Mouse (Mus musculus) erythroid progenitor cell, adult 5-6 weeks (primary cell): Measurements from ENCODE around the gene Spns2. TPM values are rescaled to one million over a fixed set of nuclear protein-coding genes. Genes with fewer than 3 reads are reported as not detected.

Source experiments
- ATAC-seq: replicated peaks from 2 replicates; pipeline ENCODE4 v1.8.0; 2016; ENCODE audit warnings: moderate number of reproducible peaks, mild to moderate bottlenecking, moderate TSS enrichment, inconsistent platforms; ENCODE audit not compliant: poor library complexity, low FRiP score, severe bottlenecking
- total RNA-seq, 2 experiments: library from RNA; stranded (forward) in 1 of 2; stranded (reverse) in 1 of 2; fragments of 150-400 nt in 1 of 2; fragments of 186-747, 209-891 nt in 1 of 2; gene quantifications; 2 replicates each; pipeline versions ENCODE4 v1.2.3 to v1.2.4; 2015 to 2017; ENCODE audit warnings: low replicate concordance in 2 of 2

Spns2 gene
- total RNA-seq, 2 experiments from 2014 or later, result 5.0 TPM; not detected in 1

DNA sequence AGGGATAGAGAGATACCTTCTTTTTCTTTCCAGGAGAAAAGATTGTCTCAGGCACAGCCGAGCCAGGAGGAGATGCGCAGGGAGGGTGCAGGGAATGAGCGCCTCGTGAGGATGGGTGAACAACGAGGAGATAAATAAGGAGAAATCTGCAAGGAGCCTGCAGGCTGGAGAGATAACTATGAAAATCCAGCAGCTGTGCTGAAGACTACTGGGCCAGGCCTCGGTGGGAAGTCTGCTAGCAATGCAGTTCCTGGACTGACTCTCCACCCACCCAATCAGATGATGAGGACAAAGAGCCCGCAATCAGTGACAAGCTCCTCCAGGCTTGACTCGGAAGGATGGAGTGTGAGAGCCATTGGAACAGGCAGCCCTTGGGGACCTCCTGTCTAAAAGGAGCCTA, 12.5 kb upstream of the Spns2 start:
- ATAC-seq, result no peak

DNA sequence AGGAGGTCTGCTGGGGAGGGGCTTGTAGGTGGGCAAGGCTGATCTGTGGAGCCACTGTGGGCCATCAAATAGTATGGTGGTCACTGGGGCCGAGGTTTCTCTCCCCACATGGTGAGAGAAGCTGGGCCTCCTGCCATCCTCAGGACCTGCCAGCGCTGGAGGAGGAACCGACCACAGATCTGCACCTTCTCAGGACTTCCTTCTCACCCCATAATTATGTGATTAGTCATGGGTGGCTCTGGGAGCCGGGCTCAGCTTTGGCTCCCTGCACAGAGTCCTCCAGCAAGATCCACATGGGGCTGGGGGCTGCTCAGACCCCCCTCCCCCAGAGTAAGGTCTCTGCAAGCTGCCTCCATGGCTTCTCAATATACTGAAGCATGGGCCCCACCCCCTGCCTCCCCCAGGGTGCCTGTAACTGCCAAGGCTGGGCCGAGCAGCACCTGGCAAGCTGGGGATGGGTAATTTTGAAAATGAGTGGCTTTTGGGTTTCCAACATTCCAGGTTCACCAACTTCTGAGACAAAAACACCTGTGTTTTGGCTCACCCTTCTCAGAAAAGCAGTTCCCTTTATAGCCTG, 11.8 kb upstream of the Spns2 start:
- ATAC-seq, result no peak

DNA sequence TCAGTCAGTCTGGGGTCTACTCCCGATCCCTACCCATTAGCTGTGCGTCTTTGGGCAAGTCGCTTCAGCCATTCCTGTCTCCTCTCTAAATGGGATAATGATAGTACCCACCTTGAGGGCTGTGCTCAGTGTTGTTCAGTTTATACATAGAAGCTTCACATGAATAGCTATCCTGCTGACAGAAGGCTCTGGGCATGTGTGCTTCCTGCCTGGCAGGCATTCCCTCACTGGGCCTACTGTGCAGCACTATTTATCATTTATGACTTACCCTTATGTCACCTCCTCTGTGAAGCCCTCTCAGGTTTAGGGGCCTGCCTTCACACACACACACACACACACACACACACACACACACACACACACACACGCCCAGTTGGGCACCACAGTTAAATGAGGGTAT, 10.4 kb upstream of the Spns2 start:
- no peak for ATAC-seq

DNA sequence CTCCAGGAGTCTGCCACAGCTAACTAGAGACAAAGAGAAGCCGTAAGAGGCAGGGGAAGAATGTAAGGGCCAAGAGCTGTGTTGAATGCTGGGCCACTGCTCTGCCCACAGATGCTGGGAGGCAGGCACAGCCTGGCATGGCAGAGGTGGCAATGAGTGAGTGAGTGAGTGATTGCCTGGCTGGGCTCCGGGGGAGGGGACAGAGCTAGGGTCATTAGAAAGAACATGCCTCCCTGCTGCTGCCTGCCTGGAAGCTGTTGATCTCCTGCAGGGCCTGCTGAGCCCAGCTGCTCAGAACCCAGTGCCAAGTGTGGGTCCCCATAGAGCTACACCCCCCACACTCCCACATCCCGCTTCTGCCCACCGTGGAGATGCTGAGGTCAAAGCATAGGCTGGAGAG, 7.7 kb upstream of the Spns2 start:
- ATAC-seq, result no peak

DNA sequence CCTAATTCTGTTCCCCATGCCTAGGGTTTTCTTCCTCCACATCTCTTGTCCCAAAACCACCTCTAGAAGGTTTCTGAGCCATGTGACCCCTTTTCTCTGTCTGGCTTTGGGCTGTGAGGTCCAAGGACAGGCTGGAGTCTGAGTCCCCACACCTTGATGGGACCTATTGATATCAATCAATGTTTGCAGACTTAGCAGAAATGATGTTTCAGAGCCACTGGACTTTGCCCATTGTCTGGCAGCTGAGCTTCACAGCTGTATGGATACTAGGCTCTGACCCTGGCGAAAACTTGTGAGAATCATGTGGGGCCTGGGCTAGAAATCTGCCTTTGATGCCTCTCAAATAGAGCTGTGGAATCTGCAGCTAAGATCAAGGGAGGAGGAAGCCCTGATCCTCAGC, 7.1 kb upstream of the Spns2 start:
- no peak for ATAC-seq

DNA sequence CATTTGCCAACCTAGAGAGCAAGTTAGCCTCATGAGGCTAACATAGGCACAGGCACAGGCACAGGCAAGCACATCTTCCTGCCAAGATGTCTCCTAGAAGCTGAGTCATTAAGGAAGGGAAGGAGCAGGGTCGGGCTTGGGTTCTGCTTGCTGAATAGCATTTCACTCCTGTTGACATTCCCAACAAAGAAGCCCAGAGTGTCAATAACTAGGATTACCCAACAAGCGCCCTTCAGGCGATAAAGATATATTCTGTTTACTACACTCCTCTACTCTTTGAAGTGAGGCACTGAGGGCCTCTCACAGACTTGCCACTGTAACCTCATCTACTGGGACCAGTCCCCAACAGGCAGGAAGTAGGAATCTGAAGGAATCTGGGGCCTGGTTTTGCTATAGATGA, 6.4 kb upstream of the Spns2 start:
- ATAC-seq, result no peak

DNA sequence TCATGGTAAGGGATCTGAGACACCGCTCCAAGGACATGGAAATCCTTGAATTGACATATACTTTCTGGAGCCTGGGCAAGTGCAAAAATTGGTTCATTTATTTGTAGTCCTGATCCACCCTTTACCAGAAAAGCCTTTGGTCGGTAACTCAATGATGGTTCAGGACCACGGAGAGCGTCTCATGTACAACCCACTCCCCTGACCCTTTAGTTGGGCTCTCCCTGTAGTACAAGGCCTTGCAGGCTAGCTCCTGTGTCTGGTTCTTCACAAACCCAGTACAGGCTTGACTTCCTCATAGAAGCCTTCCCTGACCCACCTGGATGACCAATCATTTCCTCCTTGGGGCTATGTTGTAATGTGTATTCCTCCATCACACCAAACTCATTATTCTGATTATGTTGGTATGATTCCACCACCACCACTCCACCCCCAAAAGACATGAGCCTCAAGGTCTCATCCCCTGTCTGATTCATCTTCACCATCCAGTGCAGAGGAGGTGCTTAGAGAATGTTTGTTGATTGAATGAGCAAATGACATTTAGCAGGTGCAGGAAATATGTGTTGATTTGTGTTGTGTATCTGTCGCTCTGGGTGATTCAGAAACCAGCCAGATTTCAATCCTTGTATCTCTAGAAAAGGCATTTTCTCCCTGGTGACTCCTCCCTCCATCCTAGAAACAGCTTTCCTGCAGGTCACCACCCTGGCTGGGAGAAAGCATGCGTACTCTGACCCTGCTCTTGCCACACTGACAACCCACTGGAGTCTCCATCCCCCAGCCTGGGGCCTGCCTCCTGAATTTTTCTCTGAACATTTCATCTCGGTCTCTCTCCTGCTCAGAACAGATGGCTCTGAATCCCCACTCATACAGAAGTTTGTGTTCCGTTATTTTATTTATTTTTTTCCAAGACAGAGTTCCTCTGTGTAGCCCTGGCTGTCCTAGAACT, 4.6 kb upstream of the Spns2 start:
- no peak for ATAC-seq

DNA sequence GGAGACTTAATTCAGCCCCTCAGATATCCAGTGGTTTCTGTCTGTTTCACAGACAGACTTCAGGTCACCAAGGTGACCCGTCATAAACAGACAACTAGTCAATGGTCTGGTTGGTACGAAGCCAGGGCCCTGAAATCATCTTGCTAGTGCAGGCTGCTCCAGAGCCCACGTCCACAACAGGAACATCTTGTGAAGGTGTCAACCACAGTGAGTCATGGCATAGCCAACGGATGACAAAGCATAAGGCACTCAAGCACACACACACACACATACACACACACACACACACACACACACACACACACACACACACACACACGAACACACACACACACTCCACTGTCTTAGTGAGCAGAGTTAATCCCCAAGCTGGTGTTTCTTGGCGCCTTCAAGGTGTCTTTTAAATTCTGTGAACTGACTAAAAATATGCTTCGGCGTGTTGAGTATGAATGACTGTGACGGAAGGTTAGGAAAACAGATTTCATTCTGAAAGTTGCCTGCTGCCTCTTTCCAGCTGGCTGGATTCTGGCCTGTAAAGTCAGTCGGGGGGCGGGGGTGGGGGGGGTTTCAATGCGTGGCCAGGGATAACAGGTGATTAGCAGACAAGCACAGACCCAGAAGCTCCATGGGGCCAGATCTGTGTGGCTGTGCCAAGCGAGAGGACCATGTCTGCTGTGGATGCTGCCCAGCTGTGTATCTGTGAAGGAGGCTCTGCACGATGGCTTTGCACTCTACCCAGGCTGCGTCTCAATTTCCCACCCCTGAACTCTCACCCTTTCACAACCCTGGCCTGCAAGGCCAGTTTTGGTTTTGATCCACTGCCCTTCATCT, 1.6 kb upstream of the Spns2 start:
- no peak for ATAC-seq

DNA sequence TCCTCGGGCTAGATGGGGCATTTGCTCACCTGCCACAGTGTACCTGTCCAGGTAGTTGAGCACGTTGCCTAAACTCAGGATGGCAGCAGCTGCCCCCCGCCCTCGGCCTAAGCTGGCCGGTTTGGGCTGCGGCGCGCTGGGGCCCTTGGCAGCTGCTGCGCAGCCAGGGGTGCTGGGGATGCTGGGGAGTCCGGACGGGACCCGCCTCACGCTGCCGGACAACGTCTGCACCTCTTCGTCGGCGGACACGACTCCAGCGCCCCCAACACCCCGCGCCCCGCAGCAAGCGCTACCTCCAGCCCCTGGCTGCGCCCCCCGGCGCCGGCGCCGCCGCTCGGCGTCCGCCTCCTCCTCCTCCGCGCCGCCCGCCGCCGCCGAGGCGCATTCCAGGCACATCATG, 307 bp downstream of the Spns2 start:
- no peak for ATAC-seq

DNA sequence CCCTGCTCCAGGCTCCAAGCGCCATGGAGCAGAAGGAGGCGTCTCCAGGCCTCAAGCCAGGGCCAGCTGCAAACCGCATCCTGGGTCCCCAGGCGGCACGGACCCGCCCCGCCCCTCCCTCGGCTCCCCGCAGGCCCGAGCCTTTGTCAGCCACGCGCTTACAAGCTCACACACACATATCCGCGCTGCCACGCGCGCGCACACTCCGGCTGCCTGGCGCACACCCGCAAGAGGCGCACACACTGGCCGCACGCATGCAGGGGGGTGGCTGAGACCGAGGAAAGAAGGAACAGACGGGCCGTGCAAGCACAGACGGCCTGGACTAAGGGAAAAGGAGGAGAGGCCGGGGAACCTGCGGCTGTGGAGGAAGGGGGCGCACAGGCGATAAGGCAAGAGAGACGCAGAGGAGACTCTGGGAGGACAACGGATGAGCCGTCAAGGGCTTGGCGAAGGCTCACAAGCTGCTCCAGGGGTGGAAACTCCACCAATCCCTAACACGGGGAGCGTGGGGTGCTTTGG, 892 bp downstream of the Spns2 start:
- no peak for ATAC-seq

DNA sequence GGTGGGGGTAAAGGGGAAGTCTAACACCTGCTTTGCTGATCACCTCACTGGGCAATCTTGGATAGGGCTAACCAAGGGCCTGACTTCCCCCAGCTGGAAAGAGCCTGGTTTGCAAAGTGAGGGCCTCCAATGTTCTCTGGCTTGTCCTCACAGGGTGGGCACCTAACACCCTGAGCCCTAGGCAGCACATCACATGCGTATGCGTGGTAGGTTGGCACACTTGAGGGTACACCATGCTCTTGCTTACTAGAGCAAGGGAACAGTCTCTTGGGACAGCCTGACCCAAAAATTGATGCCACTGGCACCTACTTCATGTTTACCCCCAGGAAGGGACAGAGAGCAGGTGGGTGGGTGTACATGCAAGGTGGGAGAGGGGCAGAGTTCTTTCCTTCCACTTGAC, 2.0 kb downstream of the Spns2 start:
- ATAC-seq, result no peak

DNA sequence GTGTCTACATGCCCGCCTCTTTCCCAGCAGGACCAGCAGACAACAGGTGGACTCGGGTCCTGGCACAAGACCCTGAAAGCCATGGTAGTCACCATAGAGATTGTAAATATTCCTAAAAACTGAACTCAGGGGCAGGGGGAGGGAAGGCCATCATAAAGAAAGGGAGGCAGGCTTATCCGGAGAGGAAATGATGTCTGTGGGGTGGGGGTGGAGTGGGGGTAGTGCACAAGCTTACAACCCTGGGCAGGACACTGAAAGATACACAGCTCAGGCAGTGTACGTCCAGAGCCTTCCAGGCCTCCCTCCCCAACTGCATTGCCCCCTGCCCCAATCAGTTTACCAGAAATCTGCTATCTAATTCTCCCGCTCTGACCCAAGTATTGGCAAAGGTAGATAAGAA, 2.5 kb downstream of the Spns2 start:
- no peak for ATAC-seq

DNA sequence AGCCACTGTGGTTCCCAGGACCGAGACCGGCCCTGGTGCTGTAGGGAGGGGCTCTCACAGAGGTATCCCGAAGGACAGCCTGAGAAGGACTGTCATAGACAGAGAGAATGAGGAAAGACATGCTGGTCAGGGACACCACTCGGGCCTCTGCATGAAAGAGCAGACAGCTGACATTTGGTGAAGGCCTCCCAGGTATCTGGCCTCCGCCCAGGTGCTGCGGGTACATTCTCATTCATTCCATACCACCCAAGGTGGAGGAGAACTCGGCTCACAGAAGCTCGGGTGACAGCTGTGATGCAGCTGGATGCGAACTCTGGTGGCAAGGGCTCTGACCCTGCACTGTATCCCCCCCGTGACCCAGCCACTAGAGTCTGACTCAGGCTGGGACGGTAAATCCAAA, 3.7 kb downstream of the Spns2 start:
- no peak for ATAC-seq

DNA sequence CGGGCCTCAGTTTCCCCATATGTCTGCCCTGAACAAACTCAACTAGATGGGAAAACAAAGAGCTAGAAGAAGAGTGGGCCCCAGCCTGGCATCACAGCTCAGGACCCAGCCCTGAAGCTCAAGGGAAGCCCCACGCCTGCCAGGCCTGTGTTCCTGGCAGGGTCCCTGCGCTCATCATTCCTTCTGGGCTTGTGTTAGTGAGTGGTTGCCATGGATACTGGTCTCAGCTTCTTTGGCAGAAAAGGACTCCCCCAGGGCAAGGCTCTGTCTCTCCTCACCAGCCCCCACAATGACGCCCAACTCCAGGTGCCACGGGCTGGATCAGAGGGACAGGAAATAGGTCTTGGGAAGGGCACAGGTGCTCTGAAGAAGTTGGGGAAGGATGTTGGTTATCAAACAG, 4.5 kb downstream of the Spns2 start:
- ATAC-seq, result no peak

DNA sequence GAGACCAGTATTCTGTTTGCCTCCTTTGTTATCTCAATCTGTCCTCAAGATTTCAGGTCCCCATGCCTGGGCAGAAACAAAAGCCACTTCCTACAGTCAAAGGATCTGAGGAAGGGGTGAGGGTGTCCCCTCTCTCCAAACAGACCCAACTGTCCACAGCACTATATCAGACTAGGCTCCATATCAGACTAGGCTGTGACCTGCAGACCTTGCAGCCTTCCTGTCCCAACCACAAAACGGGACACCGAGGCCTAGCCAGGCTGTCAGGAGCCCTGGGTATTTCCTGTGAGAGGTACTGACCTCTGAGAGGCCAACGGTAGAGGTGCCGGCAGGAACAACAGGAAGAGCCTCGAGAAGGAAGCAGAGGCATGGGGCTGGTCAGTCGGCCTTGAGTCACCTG, 5.2 kb downstream of the Spns2 start:
- no peak for ATAC-seq

DNA sequence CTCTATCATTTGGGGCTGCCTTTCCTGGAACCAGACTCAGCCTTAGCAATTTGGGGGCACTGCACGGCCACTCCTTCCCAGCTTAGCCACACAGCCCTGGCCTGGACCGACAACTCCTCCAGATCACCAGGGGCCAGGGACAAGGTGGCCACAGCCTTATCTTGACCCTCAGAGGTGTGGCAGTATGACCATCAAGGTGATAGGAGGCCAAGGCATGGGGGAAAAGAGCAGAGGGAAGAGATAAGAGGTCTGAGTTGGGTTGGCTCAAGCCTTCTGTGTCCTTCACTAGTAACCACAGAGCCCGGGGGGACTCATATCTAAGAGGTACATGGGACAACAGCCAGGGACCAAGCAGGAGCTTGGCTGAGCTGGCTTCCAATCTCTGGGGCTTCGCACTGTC, 7.8 kb downstream of the Spns2 start:
- ATAC-seq, result peak; percentile 23; the same call in 1 of the 2 replicates

DNA sequence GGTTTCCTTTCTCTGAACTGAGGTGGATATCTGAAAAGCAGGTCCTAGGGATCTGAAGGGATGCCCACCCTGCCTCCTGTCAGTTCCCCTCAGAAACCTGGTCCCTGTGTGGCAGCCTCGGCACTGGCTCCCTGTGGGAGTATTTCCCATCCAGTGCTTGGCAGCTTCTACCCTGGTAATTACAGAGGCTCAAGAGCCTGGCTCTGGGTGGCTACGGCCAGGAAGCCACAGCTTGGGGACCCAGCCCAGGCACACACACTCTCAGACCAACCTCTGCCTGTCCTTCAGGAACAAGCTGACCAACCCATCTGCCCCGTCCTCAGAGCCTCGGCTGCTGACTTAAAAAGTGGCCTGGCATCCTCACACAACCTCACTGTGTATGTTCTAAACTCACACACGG, 8.4 kb downstream of the Spns2 start:
- no peak for ATAC-seq

DNA sequence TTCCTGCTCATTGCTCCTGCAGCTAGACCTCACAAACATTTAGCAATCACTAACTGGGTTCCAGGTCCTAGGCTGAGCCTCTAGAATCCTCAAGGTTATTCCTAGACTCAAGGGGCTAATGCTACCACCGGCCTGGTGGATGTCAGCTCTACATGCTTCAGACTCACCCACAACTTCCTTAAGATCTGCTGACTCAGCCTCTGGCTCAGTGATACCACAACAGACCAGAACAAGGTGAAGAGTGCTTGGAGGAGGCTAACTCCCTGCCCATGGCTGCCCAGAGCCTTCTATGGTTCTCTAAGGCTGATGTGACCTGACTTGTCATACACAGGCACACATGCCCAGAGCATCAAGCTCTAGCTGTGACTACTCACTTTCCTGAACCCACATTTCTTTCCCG, 10.2 kb downstream of the Spns2 start:
- ATAC-seq, result no peak

DNA sequence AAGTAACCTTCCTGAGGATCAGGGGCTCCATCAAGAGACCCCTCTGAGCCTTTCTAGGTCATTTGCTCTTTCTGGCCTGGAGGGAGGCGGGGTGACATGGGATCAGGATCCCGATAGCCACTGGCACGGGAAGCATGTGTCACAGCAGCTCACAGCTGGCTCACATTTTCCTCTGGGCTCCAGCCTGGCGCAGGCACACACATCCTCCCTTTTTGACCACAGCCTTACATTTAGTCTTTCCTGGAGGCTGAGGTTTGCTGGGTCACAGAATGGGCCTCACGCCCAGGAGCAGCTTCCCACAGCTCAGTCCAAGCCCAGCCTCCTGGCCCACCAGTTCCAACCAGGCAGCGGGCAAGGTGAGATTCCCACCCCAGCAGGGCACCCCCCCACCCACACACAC, 11.5 kb downstream of the Spns2 start:
- no peak for ATAC-seq

DNA sequence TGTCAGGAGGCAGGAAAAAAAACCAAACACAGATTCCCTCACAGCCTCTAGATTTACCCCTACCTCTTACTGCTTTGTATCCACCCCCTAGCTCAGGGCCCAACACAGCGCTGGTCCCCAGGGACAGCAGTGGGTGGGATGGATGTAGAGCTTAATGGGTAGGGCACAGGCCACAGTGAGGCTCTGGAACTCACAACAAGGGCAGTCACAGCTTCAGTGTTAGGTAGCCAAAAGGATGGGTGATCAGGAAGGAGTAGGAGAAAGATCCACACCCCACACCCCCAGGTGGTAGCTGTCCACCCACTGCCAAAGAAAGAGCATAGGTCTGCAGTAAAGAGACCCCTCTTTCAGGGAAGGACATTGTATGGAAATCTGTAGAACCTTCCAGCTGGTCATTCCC, 12.1 kb downstream of the Spns2 start:
- ATAC-seq, result no peak

DNA sequence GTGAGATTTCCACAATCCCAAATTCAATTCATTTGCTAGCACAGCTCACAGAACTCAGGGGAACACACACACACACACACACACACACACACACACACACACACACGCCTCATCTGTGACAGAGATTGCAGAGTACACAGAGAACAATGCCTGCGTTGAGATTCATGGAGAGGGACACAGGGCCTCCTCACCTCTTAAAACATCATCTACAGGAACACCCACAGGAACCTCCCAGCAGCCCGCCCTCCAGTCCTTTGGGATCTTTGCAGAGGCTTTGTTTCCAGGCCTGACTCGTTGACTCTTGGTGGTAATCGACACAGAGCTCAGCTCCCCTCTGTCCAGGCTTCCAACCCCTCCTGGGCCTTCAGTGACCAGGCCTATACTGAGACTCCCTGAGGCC, 12.5 kb downstream of the Spns2 start:
- ATAC-seq, result no peak
